Mouse (Mus musculus) common myeloid progenitor, adult 5-6 weeks (primary cell): ENCODE results near the gene Maob. TPM values are rescaled to one million over a fixed set of nuclear protein-coding genes. Genes with fewer than 3 reads are reported as not detected.

Experiments used
- ATAC-seq: replicated peaks from 2 replicates; pipeline ENCODE4 v1.8.0; 2016; ENCODE audit warnings: low read depth, mild to moderate bottlenecking, moderate TSS enrichment, inconsistent platforms; ENCODE audit not compliant: poor library complexity, severe bottlenecking
- total RNA-seq: library from RNA; stranded (forward); fragments of 200-1000, 187-1606 nt; gene quantifications from 2 replicates; pipeline ENCODE4 v1.2.3, GENCODE M21; 2017

Maob gene
- 0.09 TPM in 1 of 2 replicates, not detected in the other for total RNA-seq

GRCm38 (mm10) chrX:16817261-16817769, at the start of gene Maob:
TSS of gene Maob (minus strand) at chrX:16817366.
- 0 out of 2 replicates have a peak, but pooled peaks have one; percentile 15 for ATAC-seq

GRCm38 (mm10) chrX:16860244-16860643, 43.1 kb upstream of the Maob start:
- no peak for ATAC-seq

- no peak for ATAC-seq
These were observed 28.9 kb upstream of the Maob start for GRCm38 (mm10) chrX:16846034-16846433.

- ATAC-seq, result no peak
These were observed 24.3 kb upstream of the Maob start for GRCm38 (mm10) chrX:16841443-16841842.

GRCm38 (mm10) chrX:16837293-16837692, 20.1 kb upstream of the Maob start:
- ATAC-seq, result no peak

GRCm38 (mm10) chrX:16836488-16837082, 19.4 kb upstream of the Maob start:
- no peak for ATAC-seq

- ATAC-seq, result no peak
These were observed 8.9 kb upstream of the Maob start for GRCm38 (mm10) chrX:16826028-16826427.

GRCm38 (mm10) chrX:16815965-16816364, 1.2 kb downstream of the Maob start:
- ATAC-seq, result no peak

GRCm38 (mm10) chrX:16812080-16812479, 5.1 kb downstream of the Maob start:
- ATAC-seq, result no peak

- ATAC-seq, result no peak
These were observed 49.7 kb downstream of the Maob start for GRCm38 (mm10) chrX:16767453-16767852.

- ATAC-seq, result no peak
These were observed 51.0 kb downstream of the Maob start for GRCm38 (mm10) chrX:16766156-16766555.

GRCm38 (mm10) chrX:16761430-16761829, 55.7 kb downstream of the Maob start:
- ATAC-seq, result no peak

- no peak for ATAC-seq
These were observed 62.4 kb downstream of the Maob start for GRCm38 (mm10) chrX:16754761-16755160.

GRCm38 (mm10) chrX:16748932-16749331, 68.2 kb downstream of the Maob start:
- ATAC-seq, result no peak

GRCm38 (mm10) chrX:16714033-16714432, 103.1 kb downstream of the Maob start:
- ATAC-seq, result no peak

- no peak for ATAC-seq
These were observed 111.1 kb downstream of the Maob start for GRCm38 (mm10) chrX:16706094-16706493.

Other genes starting within 250 kb of the Maob start
- 8.4 and 10.2 TPM in 2 replicates for gene Maoa, start 197.7 kb downstream of the Maob start, total RNA-seq
- gene Ndp, start 94.4 kb upstream of the Maob start, total RNA-seq, result not detected in 2 replicates